Mouse (Mus musculus): ENCODE results near the gene Zfp882. TPM values are rescaled to one million over a fixed set of nuclear protein-coding genes. Genes with fewer than 3 reads are reported as not detected.
"Not testable (repeated sequence)": the region's sequence is repeated elsewhere in the genome, so short reads cannot be mapped to it uniquely, and the experiment has no call there.

Gene Zfp882
- polyA plus RNA-seq (2015; fragmentation: Nextera tagmentation; extraction: Ambion mirVana): 3.8 and 4.4 TPM in 2 replicates

GRCm38 (mm10) chr8:71908309-71909261 is at the start of gene Zfp882, which contains the start of gene Zfp617:
Gene Zfp882 (plus strand): TSS chr8:71908608.
Gene Zfp617 (plus strand): TSS chr8:71908635.
- no peaks in the 10 kb centered on the region for H3K36me3 ChIP-seq

GRCm38 (mm10) chr8:71861551-71861950 is 46.9 kb upstream of the Zfp882 start:
- H3K9me3 ChIP-seq; H3K4me3 ChIP-seq (replicated peaks); H3K9ac ChIP-seq; H3K27ac ChIP-seq; ATAC-seq; H3K36me3 ChIP-seq; H3K4me2 ChIP-seq (replicated peaks); H3K27me3 ChIP-seq (replicated peaks); H3K4me1 ChIP-seq (replicated peaks): not testable (repeated sequence)
- 77% methylated on average over 1 of the region's 1 CpGs for WGBS

More at GRCm38 (mm10) chr8:71908309-71909261, at the start of gene Zfp882, which contains the start of gene Zfp617:
- H3K4me2 ChIP-seq (replicated peaks): peak within 1 kb of the TSS; percentile 51
- H3K27ac ChIP-seq: peak within 1 kb of the TSS; percentile 94
- H3K9ac ChIP-seq: peak within 1 kb of the TSS; percentile 86
- no peaks in the 10 kb centered on the region for H3K9me3 ChIP-seq
- 6% methylated on average over 47 of the region's 47 CpGs for WGBS
- H3K27me3 ChIP-seq (replicated peaks): no peaks in the 10 kb centered on the region
- peak within 1 kb of the TSS; percentile 60 for H3K4me3 ChIP-seq (replicated peaks)
- ATAC-seq: peak; percentile 98
- H3K4me1 ChIP-seq (replicated peaks): no peaks in the 10 kb centered on the region

- not testable (repeated sequence) for ATAC-seq; H3K27me3 ChIP-seq (replicated peaks); H3K27ac ChIP-seq; H3K9ac ChIP-seq; H3K9me3 ChIP-seq; H3K4me2 ChIP-seq (replicated peaks); H3K4me1 ChIP-seq (replicated peaks); H3K36me3 ChIP-seq; H3K4me3 ChIP-seq (replicated peaks)
These were observed 46.4 kb upstream of the Zfp882 start for GRCm38 (mm10) chr8:71862038-71862437.

GRCm38 (mm10) chr8:71881618-71882274 is 26.7 kb upstream of the Zfp882 start, which contains the start of gene Zfp709:
Gene Zfp709 (plus strand): TSS chr8:71882019.
- Histone ChIP-seq H3K4me1 (replicated peaks) (no peaks in the 10 kb centered on the region), H3K36me3 (peaks cover 10% of the 10 kb centered on the region), H3K4me3 (replicated peaks) (peak within 1 kb of the TSS; percentile 62), H3K27me3 (replicated peaks) (no peaks in the 10 kb centered on the region), H3K4me2 (replicated peaks) (peak within 1 kb of the TSS; percentile 87), H3K27ac (peak within 1 kb of the TSS; percentile 70), H3K9me3 (no peaks in the 10 kb centered on the region), H3K9ac (peak within 1 kb of the TSS; percentile 78)
- WGBS: 4% methylated on average over 44 of the region's 45 CpGs
- ATAC-seq: peak; percentile 97

GRCm38 (mm10) chr8:71900666-71901065 is 7.7 kb upstream of the Zfp882 start:
- ATAC-seq: not testable (repeated sequence)
- WGBS: 50% methylated on average over 11 of the region's 11 CpGs

GRCm38 (mm10) chr8:71903084-71903483 is 5.3 kb upstream of the Zfp882 start:
- not testable (repeated sequence) for H3K9ac ChIP-seq
- 68% methylated on average over 1 of the region's 1 CpGs for WGBS

More at GRCm38 (mm10) chr8:71900666-71901065, 7.7 kb upstream of the Zfp882 start:
- H3K4me2 ChIP-seq (replicated peaks); H3K27ac ChIP-seq; H3K27me3 ChIP-seq (replicated peaks); H3K4me1 ChIP-seq (replicated peaks); H3K36me3 ChIP-seq; H3K4me3 ChIP-seq (replicated peaks); H3K9ac ChIP-seq; H3K9me3 ChIP-seq: not testable (repeated sequence)

GRCm38 (mm10) chr8:71906809-71907208 is 1.6 kb upstream of the Zfp882 start:
- H3K9ac ChIP-seq: no peak overlapping the region
- WGBS: 92% methylated on average over 1 of the region's 1 CpGs
- H3K27me3 ChIP-seq (replicated peaks): no peaks in the 10 kb centered on the region
- H3K27ac ChIP-seq: no peak overlapping the region
- no peaks in the 10 kb centered on the region for H3K9me3 ChIP-seq
- ATAC-seq: no peak
- no peak overlapping the region for H3K4me3 ChIP-seq (replicated peaks)
- no peaks in the 10 kb centered on the region for H3K36me3 ChIP-seq
- no peak overlapping the region for H3K4me2 ChIP-seq (replicated peaks)
- H3K4me1 ChIP-seq (replicated peaks): no peaks in the 10 kb centered on the region

More at GRCm38 (mm10) chr8:71903084-71903483, 5.3 kb upstream of the Zfp882 start:
- not testable (repeated sequence) for H3K4me2 ChIP-seq (replicated peaks); H3K27ac ChIP-seq; H3K36me3 ChIP-seq; H3K4me1 ChIP-seq (replicated peaks); ATAC-seq; H3K27me3 ChIP-seq (replicated peaks); H3K4me3 ChIP-seq (replicated peaks); H3K9me3 ChIP-seq

GRCm38 (mm10) chr8:71907798-71908257 is 580 bp upstream of the Zfp882 start:
- 96% methylated on average over 5 of the region's 5 CpGs for WGBS
- ATAC-seq: no peak

GRCm38 (mm10) chr8:71912286-71912685 is 3.9 kb downstream of the Zfp882 start:
- Histone ChIP-seq H3K4me2 (replicated peaks) (no peak overlapping the region), H3K9me3 (no peaks in the 10 kb centered on the region), H3K4me1 (replicated peaks) (no peaks in the 10 kb centered on the region), H3K4me3 (replicated peaks) (no peak overlapping the region), H3K27me3 (replicated peaks) (no peaks in the 10 kb centered on the region), H3K9ac (no peak overlapping the region), H3K27ac (no peak overlapping the region), H3K36me3 (peaks cover 5% of the 10 kb centered on the region; the same call in 1 of the 2 replicates)
- WGBS: 84% methylated on average over 2 of the region's 2 CpGs
- ATAC-seq: no peak

More at GRCm38 (mm10) chr8:71907798-71908257, 580 bp upstream of the Zfp882 start:
- H3K36me3 ChIP-seq: no peaks in the 10 kb centered on the region
- no peak overlapping the region for H3K9ac ChIP-seq
- no peaks in the 10 kb centered on the region for H3K27me3 ChIP-seq (replicated peaks)
- 0 out of 2 replicates have a peak overlapping the region, but pooled peaks have one; percentile 94 for H3K27ac ChIP-seq
- no peaks in the 10 kb centered on the region for H3K4me1 ChIP-seq (replicated peaks)
- H3K4me3 ChIP-seq (replicated peaks): peak overlapping the region; percentile 60
- H3K9me3 ChIP-seq: no peaks in the 10 kb centered on the region
- H3K4me2 ChIP-seq (replicated peaks): peak overlapping the region; percentile 51

- WGBS: under 1% methylated on average over 57 of the region's 57 CpGs
- Histone ChIP-seq H3K27me3 (replicated peaks) (no peaks in the 10 kb centered on the region), H3K4me2 (replicated peaks) (peak overlapping the region; percentile 67), H3K4me1 (replicated peaks) (no peaks in the 10 kb centered on the region), H3K4me3 (replicated peaks) (peak overlapping the region; percentile 56), H3K36me3 (no peaks in the 10 kb centered on the region), H3K27ac (peak overlapping the region; percentile 98), H3K9me3 (no peaks in the 10 kb centered on the region), H3K9ac (peak overlapping the region; percentile 89)
- ATAC-seq: peak; percentile 100
These were observed 14.4 kb downstream of the Zfp882 start for GRCm38 (mm10) chr8:71922567-71923401.

GRCm38 (mm10) chr8:71925791-71926190 is 17.4 kb downstream of the Zfp882 start:
- Histone ChIP-seq H3K4me2 (replicated peaks) (no peak overlapping the region), H3K4me3 (replicated peaks) (no peak overlapping the region), H3K36me3 (peaks cover 17% of the 10 kb centered on the region), H3K27ac (no peak overlapping the region), H3K4me1 (replicated peaks) (no peaks in the 10 kb centered on the region), H3K9me3 (no peaks in the 10 kb centered on the region), H3K9ac (no peak overlapping the region), H3K27me3 (replicated peaks) (no peaks in the 10 kb centered on the region)
- ATAC-seq: no peak
- WGBS: 94% methylated on average over 5 of the region's 5 CpGs
